Mouse (Mus musculus): ENCODE measurements around the gene Sohlh1. TPM values are rescaled to one million over a fixed set of nuclear protein-coding genes. Genes with fewer than 3 reads are reported as not detected.

Gene Sohlh1
- polyA plus RNA-seq, 1 experiment from 2014 or later = not detected

GRCm38 (mm10) chr2:25853998-25854397 lies 7.0 kb upstream of the Sohlh1 start:
- ATAC-seq (ENCODE audit: low FRiP score, low TSS enrichment) (no peak), DNase-seq (no peak)
- no peaks in the 10 kb centered on the region for H3K4me1 ChIP-seq (ENCODE audit: control insufficient read depth, insufficient read depth, low read length)
- H3K36me3 ChIP-seq (ENCODE audit: control insufficient read depth, insufficient read depth, low read length) = no peaks in the 10 kb centered on the region
- WGBS = 77% methylated on average over 5 of the region's 5 CpGs
- H3K9ac ChIP-seq (replicated peaks; ENCODE audit: low read length) = no peak overlapping the region
- H3K27ac ChIP-seq (replicated peaks; ENCODE audit: low read depth, low read length) = no peak overlapping the region
- no peak overlapping the region for H3K4me3 ChIP-seq (replicated peaks; ENCODE audit: low read depth, low read length)
- no peaks in the 10 kb centered on the region for H3K27me3 ChIP-seq (ENCODE audit: control insufficient read depth, insufficient read depth, low read length)
- no peak overlapping the region for H3K4me2 ChIP-seq (ENCODE audit: low read length)
- no peaks in the 10 kb centered on the region for H3K9me3 ChIP-seq (ENCODE audit: control insufficient read depth, low read length)

DNA sequence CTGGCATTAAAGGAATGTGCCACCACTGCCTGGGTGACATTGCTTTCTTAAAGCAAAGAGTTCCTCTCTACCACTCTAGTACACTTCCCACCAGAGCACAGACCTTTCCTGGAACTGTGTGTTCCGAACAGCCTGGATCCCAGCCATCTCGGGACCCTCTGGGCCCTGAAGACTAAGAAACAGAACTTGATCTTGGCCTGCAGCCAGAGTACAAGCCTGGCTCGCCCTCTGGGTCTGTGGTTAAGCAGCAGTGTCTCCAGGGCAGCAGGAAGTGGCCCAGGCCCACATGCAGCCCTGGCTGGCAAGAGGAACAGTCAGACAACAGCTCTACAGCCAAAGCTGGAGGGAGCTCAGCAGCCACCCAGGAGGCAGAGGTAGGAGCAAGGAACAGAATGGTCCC lies 5.6 kb upstream of the Sohlh1 start:
- H3K9me3 ChIP-seq (ENCODE audit: control insufficient read depth, low read length) = no peaks in the 10 kb centered on the region
- H3K9ac ChIP-seq (replicated peaks; ENCODE audit: low read length) = no peak overlapping the region
- no peak for ATAC-seq (ENCODE audit: low FRiP score, low TSS enrichment)
- H3K4me3 ChIP-seq (replicated peaks; ENCODE audit: low read depth, low read length) = no peak overlapping the region
- 56% methylated on average over 3 of the region's 3 CpGs for WGBS
- no peaks in the 10 kb centered on the region for H3K36me3 ChIP-seq (ENCODE audit: control insufficient read depth, insufficient read depth, low read length)
- H3K27ac ChIP-seq (replicated peaks; ENCODE audit: low read depth, low read length) = no peak overlapping the region
- DNase-seq = peak; percentile 23
- H3K27me3 ChIP-seq (ENCODE audit: control insufficient read depth, insufficient read depth, low read length) = no peaks in the 10 kb centered on the region
- no peaks in the 10 kb centered on the region for H3K4me1 ChIP-seq (ENCODE audit: control insufficient read depth, insufficient read depth, low read length)
- H3K4me2 ChIP-seq (ENCODE audit: low read length) = no peak overlapping the region

DNA sequence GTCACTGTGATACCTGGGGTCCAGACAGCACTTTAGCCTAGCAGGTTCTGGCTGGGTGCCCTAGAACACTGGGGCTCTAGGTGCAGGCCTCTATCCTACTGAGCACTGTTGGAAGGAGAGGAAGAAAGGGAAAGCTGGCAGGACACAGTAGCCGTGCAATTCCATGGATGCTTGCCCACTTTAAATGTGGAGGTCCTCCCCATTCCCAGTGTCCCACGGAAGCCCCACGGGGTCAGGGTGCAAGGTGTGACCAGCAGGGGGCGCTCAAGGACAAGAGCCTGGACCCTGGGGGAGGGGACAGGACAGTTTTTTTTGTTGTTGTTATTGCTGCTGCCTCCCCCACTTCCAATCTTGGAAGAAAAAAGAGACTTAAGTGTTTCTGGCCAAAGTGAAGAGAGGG lies 3.3 kb upstream of the Sohlh1 start:
- no peak overlapping the region for H3K9ac ChIP-seq (replicated peaks; ENCODE audit: low read length)
- H3K27ac ChIP-seq (replicated peaks; ENCODE audit: low read depth, low read length) = no peak overlapping the region
- DNase-seq = peak; percentile 43
- no peaks in the 10 kb centered on the region for H3K9me3 ChIP-seq (ENCODE audit: control insufficient read depth, low read length)
- no peak overlapping the region for H3K4me3 ChIP-seq (replicated peaks; ENCODE audit: low read depth, low read length)
- no peaks in the 10 kb centered on the region for H3K27me3 ChIP-seq (ENCODE audit: control insufficient read depth, insufficient read depth, low read length)
- H3K4me1 ChIP-seq (ENCODE audit: control insufficient read depth, insufficient read depth, low read length) = no peaks in the 10 kb centered on the region
- H3K36me3 ChIP-seq (ENCODE audit: control insufficient read depth, insufficient read depth, low read length) = no peaks in the 10 kb centered on the region
- H3K4me2 ChIP-seq (ENCODE audit: low read length) = no peak overlapping the region
- 12% methylated on average over 4 of the region's 4 CpGs for WGBS
- no peak for ATAC-seq (ENCODE audit: low FRiP score, low TSS enrichment)

GRCm38 (mm10) chr2:25846516-25846915 lies 532 bp downstream of the Sohlh1 start:
- ATAC-seq (ENCODE audit: low FRiP score, low TSS enrichment) (no peak), DNase-seq (no peak)
- Histone ChIP-seq H3K4me3 (replicated peaks; ENCODE audit: low read depth, low read length) (no peak overlapping the region), H3K27ac (replicated peaks; ENCODE audit: low read depth, low read length) (no peak overlapping the region), H3K4me2 (ENCODE audit: low read length) (no peak overlapping the region), H3K4me1 (ENCODE audit: control insufficient read depth, insufficient read depth, low read length) (no peaks in the 10 kb centered on the region), H3K9ac (replicated peaks; ENCODE audit: low read length) (no peak overlapping the region), H3K27me3 (ENCODE audit: control insufficient read depth, insufficient read depth, low read length) (no peaks in the 10 kb centered on the region), H3K9me3 (ENCODE audit: control insufficient read depth, low read length) (no peaks in the 10 kb centered on the region), H3K36me3 (ENCODE audit: control insufficient read depth, insufficient read depth, low read length) (no peaks in the 10 kb centered on the region)
- 88% methylated on average over 8 of the region's 8 CpGs for WGBS

DNA sequence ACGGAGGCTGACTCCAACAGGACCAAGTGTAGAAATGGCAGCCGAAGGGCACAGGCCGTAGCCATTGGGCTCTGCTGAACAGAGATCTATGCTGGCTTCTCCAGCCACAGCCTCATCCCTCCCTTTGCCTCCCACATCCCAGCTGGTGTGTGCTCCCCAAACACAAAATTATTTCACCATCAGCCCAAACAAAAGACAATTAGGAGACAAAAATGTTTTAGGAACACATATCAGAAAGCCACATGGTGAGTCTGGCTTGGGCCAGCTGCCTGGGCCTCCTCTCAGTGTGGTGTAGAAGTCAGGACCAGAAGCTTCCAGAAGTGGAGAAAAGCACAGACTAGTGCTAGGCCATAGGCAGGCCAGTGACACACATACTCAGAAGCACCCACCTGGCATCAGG lies 3.0 kb downstream of the Sohlh1 start:
- WGBS = 81% methylated on average over 3 of the region's 3 CpGs
- Histone ChIP-seq H3K4me1 (ENCODE audit: control insufficient read depth, insufficient read depth, low read length) (no peaks in the 10 kb centered on the region), H3K9ac (replicated peaks; ENCODE audit: low read length) (no peak overlapping the region), H3K36me3 (ENCODE audit: control insufficient read depth, insufficient read depth, low read length) (no peaks in the 10 kb centered on the region), H3K27ac (replicated peaks; ENCODE audit: low read depth, low read length) (no peak overlapping the region), H3K4me2 (ENCODE audit: low read length) (no peak overlapping the region), H3K27me3 (ENCODE audit: control insufficient read depth, insufficient read depth, low read length) (no peaks in the 10 kb centered on the region), H3K9me3 (ENCODE audit: control insufficient read depth, low read length) (no peaks in the 10 kb centered on the region), H3K4me3 (replicated peaks; ENCODE audit: low read depth, low read length) (no peak overlapping the region)
- DNase-seq (no peak), ATAC-seq (ENCODE audit: low FRiP score, low TSS enrichment) (no peak)

DNA sequence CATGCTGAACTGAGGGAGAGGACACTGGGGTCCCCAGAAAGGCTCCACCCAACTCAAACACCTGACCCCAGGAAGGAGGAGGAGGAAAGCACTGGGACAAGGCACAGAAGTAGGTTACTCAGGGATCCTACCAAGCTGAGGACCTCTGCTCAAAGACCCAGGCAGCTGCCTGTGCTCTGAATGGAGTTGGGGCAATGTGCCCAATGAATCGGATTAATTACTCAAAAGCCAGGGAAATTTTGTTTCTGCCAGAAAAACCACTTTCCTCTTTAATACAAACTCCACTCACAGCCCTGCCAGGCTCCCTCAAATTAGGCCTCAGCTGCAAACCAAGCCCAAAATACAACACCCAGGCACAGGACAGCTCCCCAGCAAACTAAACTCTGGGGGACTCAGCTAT lies 4.3 kb downstream of the Sohlh1 start:
- no peak overlapping the region for H3K27ac ChIP-seq (replicated peaks; ENCODE audit: low read depth, low read length)
- no peak overlapping the region for H3K4me2 ChIP-seq (ENCODE audit: low read length)
- H3K27me3 ChIP-seq (ENCODE audit: control insufficient read depth, insufficient read depth, low read length) = no peaks in the 10 kb centered on the region
- DNase-seq (no peak), ATAC-seq (ENCODE audit: low FRiP score, low TSS enrichment) (no peak)
- 78% methylated on average over 1 of the region's 1 CpGs for WGBS
- no peak overlapping the region for H3K4me3 ChIP-seq (replicated peaks; ENCODE audit: low read depth, low read length)
- no peaks in the 10 kb centered on the region for H3K4me1 ChIP-seq (ENCODE audit: control insufficient read depth, insufficient read depth, low read length)
- no peak overlapping the region for H3K9ac ChIP-seq (replicated peaks; ENCODE audit: low read length)
- no peaks in the 10 kb centered on the region for H3K9me3 ChIP-seq (ENCODE audit: control insufficient read depth, low read length)
- no peaks in the 10 kb centered on the region for H3K36me3 ChIP-seq (ENCODE audit: control insufficient read depth, insufficient read depth, low read length)

- Histone ChIP-seq H3K27ac (replicated peaks; ENCODE audit: low read depth, low read length) (no peak overlapping the region), H3K9ac (replicated peaks; ENCODE audit: low read length) (no peak overlapping the region), H3K9me3 (ENCODE audit: control insufficient read depth, low read length) (no peaks in the 10 kb centered on the region), H3K27me3 (ENCODE audit: control insufficient read depth, insufficient read depth, low read length) (no peaks in the 10 kb centered on the region), H3K4me3 (replicated peaks; ENCODE audit: low read depth, low read length) (no peak overlapping the region), H3K4me2 (ENCODE audit: low read length) (no peak overlapping the region), H3K4me1 (ENCODE audit: control insufficient read depth, insufficient read depth, low read length) (no peaks in the 10 kb centered on the region), H3K36me3 (ENCODE audit: control insufficient read depth, insufficient read depth, low read length) (no peaks in the 10 kb centered on the region)
- ATAC-seq (ENCODE audit: low FRiP score, low TSS enrichment) (no peak), DNase-seq (no peak)
- 78% methylated on average over 4 of the region's 4 CpGs for WGBS
These were observed 4.9 kb downstream of the Sohlh1 start for GRCm38 (mm10) chr2:25842161-25842560.

GRCm38 (mm10) chr2:25836291-25836690 lies 10.8 kb downstream of the Sohlh1 start:
- no peaks in the 10 kb centered on the region for H3K9me3 ChIP-seq (ENCODE audit: control insufficient read depth, low read length)
- no peaks in the 10 kb centered on the region for H3K27me3 ChIP-seq (ENCODE audit: control insufficient read depth, insufficient read depth, low read length)
- WGBS = 49% methylated on average over 5 of the region's 5 CpGs
- DNase-seq (peak; percentile 88), ATAC-seq (ENCODE audit: low FRiP score, low TSS enrichment) (no peak)
- H3K36me3 ChIP-seq (ENCODE audit: control insufficient read depth, insufficient read depth, low read length) = no peaks in the 10 kb centered on the region
- H3K4me3 ChIP-seq (replicated peaks; ENCODE audit: low read depth, low read length) = no peak overlapping the region
- H3K27ac ChIP-seq (replicated peaks; ENCODE audit: low read depth, low read length) = no peak overlapping the region
- no peak overlapping the region for H3K4me2 ChIP-seq (ENCODE audit: low read length)
- no peak overlapping the region for H3K9ac ChIP-seq (replicated peaks; ENCODE audit: low read length)
- no peaks in the 10 kb centered on the region for H3K4me1 ChIP-seq (ENCODE audit: control insufficient read depth, insufficient read depth, low read length)

GRCm38 (mm10) chr2:25830786-25831185 lies 16.3 kb downstream of the Sohlh1 start:
- H3K27ac ChIP-seq (replicated peaks; ENCODE audit: low read depth, low read length) = no peak overlapping the region
- no peak for DNase-seq

More at GRCm38 (mm10) chr2:25830786-25831185, 16.3 kb downstream of the Sohlh1 start:
- H3K4me2 ChIP-seq (ENCODE audit: low read length) = no peak overlapping the region
- no peaks in the 10 kb centered on the region for H3K27me3 ChIP-seq (ENCODE audit: control insufficient read depth, insufficient read depth, low read length)
- no peaks in the 10 kb centered on the region for H3K36me3 ChIP-seq (ENCODE audit: control insufficient read depth, insufficient read depth, low read length)
- H3K4me1 ChIP-seq (ENCODE audit: control insufficient read depth, insufficient read depth, low read length) = no peaks in the 10 kb centered on the region
- WGBS = 90% methylated on average over 3 of the region's 3 CpGs
- H3K4me3 ChIP-seq (replicated peaks; ENCODE audit: low read depth, low read length) = no peak overlapping the region
- no peaks in the 10 kb centered on the region for H3K9me3 ChIP-seq (ENCODE audit: control insufficient read depth, low read length)
- H3K9ac ChIP-seq (replicated peaks; ENCODE audit: low read length) = no peak overlapping the region
- no peak for ATAC-seq (ENCODE audit: low FRiP score, low TSS enrichment)
